Mouse (Mus musculus) spleen, postnatal 36 days (tissue): ENCODE data around the gene Srsf5.
A peak's percentile ranks its signal among the peaks of the same experiment; 100 is the strongest.
"Not testable (repeated sequence)": the region's sequence is repeated elsewhere in the genome, so short reads cannot be mapped to it uniquely, and the experiment has no call there.

Experiments used
- DNase-seq, 2 experiments: peaks; one replicate each; pipeline ENCODE4 v3.0.0; 2022; ENCODE audit warnings: low spot score in 2 of 2, mixed read lengths in 1 of 2

The Srsf5 gene

GRCm38 (mm10) chr12:80948202-80948601, 2.9 kb downstream of the Srsf5 start:
- DNase-seq: no peak

GRCm38 (mm10) chr12:80949603-80950002, 4.3 kb downstream of the Srsf5 start:
- DNase-seq: not testable (repeated sequence)

DNA sequence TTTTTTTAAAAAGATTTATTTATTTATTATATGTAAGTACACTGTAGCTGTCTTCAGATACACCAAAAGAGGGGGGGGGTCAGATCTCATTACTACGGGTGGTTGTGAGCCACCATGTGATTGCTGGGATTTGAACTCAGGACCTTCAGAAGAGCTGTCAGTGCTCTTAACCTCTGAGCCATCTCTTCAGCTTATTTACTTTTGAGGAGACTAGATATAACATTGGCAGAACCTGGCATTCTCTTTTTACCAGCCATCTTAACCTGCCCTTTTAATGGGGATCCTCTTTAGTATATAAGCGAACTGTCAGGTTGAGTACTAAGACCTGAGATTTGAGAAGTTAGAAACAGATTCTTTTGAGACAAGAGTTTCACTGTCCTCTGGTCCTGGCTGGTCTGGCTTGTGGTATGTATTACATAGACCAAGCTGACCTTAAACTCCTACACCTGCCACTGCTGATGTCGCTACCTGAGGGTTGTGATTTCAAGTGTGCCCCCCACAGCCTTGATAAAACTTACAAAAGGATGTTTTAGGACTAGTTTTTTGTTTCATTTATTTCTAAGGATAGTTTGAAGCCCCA, 6.4 kb downstream of the Srsf5 start:
- DNase-seq: no peak

DNA sequence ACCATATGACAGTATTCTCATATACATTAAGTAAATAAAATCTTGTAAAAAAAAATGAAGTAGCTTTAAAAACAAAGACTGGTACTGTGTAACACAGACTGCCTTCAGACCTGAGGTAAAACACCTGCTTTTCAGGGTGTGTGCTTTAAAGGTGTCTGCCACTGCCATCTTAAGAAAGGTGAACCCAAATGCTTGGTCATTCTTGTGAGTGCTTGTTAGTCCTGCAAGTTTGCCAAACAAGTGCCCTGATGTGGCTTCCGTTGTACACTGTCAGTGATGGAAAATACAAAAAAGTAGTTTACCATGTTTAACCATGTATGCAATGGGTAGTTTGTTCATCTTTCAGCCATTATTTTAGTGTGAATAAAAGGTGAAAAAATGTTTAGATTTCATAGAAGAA, 7.2 kb downstream of the Srsf5 start:
- DNase-seq: no peak

GRCm38 (mm10) chr12:80956039-80956438, 10.7 kb downstream of the Srsf5 start:
- DNase-seq: no peak

DNA sequence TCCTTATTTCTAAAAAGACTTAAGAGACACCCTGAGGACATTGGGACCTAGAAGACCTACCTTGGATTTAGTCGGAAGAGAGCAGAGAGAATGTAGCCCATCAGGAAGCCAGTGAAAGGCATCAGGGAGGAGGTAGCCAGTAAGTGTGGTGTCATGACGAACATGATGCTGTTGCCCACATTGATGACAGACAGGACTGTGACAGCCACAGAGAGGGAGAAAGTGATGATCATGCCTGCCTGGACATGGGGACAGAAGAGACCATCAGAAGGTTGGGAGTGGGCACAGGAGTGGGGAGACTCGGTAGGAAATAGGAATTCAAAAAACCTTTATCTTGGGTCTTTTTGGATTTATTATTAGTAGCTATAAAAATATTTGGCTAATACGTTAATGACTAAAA, 12.7 kb downstream of the Srsf5 start:
- DNase-seq: no peak

GRCm38 (mm10) chr12:80962566-80962965, 17.3 kb downstream of the Srsf5 start:
- no peak for DNase-seq

DNA sequence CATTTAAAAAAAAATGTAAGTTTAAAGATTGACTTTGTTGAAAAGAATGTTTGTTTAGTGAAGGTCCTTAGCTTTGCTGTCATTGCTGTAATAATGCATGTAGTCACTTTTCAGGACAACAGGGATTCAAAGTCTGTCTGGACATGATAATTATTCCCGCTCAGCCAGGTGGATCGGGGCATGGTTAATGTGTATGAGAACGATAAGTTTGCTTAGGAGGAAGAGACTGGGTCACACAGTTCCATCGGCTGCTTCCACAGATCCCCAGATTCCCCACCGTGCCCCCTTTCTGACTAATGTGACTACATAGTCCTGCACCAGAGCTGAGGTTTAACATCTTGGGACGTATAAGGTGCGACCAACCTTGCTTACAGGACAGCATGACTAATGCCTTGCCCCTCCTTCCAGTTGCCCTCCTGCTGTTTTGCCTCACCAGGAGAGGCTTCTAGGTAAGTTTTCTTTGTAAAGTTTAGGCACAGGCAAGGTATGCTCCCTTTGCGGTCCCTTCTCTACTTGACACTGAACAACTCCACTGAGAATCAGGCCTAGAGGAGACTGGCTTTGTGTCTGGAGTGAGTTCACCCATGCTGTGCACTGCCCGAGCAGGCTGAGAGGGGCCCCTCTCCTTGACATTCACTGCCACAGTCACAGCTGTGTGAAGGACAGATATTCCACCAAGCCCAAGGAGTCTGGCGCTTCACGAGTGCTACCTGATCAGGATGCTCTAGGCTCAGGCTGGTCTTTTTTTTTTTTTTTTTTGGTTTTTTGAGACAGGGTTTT, 20.9 kb downstream of the Srsf5 start:
- DNase-seq: no peak

- no peak for DNase-seq
Observed at GRCm38 (mm10) chr12:80967918-80968317, 22.6 kb downstream of the Srsf5 start.

GRCm38 (mm10) chr12:80968605-80969004, 23.3 kb downstream of the Srsf5 start, which contains the start of gene Slc10a1:
Slc10a1 (minus strand) TSS chr12:80968705.
- DNase-seq: no peak

GRCm38 (mm10) chr12:80970181-80970705, 24.9 kb downstream of the Srsf5 start:
- DNase-seq: no peak

GRCm38 (mm10) chr12:80971756-80972155, 26.5 kb downstream of the Srsf5 start:
- DNase-seq: no peak

DNA sequence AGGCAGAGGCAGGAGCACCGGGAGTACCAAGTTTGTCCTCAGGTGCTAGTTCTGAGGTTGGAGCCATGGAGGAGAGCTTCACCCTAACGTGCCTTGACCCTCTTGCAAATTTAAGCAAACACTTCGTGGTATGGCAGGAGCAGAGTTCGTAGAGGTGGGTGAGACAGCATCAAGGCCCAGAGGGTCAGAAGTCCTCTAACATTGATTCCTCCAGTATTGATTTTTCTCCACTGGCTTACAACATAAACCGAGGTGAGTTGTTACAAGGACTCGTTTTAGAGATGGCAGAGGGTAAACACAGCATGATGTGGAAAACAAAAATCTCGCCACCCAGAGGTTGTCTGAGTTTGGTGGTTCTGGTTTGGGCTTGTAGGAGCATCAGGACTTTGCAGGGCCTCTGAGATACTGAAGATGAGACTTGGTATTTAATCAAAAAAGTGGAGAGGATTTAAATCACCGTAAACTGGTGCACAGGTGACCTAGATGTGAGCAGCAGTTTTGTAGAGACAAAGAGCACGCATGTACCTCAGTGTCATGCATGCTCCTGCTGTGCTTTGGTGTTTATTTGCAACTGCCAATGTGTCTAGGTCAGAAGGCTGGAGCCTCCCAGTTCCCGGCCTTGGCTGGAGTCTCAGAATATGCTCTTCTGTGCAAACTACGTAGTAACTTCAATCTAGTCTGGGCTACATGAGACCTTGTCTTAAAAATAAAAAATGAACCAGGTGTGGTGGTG, 30.8 kb downstream of the Srsf5 start:
- DNase-seq: no peak

DNA sequence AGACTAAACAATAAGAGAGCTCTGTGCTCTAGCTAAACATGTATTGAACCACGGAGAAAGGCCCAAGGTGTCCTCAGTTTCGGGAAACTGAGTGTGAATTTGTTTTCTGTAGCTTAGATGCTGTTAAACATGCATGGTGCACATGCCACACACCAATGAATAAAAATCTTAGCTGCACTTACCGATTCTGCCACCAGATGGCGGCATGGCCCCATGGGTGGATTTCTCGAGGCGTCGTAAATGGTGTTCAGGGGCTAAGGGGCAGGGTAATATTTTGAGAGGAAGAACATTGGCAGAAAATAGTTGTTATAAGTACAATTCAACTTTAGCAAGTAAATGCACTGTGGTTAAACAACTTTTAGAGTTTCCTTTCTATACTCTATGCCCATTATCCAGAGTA, 37.0 kb downstream of the Srsf5 start:
- peak; percentile 30 to 50 for DNase-seq

DNA sequence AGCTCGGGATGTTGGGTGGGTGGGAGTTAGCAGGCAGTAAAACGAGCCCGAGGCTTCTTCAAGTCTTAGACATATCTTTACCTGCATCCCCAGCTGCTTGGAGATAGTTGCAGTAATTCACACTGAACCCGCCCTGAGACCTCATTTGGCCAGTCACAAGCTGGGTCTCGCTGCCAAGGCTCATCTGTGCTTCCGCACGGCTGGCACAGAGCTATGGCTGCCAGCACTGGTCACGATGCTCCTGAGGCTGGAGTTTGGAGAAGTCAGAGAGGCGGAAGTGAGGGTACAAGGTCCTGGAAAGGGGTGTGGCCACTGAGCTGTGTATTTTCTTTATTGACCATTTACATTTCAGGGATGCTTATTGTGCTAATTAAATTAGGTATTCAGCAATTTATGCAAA, 38.4 kb downstream of the Srsf5 start:
- no peak for DNase-seq

GRCm38 (mm10) chr12:80986628-80987027, 41.3 kb downstream of the Srsf5 start:
- DNase-seq: no peak

DNA sequence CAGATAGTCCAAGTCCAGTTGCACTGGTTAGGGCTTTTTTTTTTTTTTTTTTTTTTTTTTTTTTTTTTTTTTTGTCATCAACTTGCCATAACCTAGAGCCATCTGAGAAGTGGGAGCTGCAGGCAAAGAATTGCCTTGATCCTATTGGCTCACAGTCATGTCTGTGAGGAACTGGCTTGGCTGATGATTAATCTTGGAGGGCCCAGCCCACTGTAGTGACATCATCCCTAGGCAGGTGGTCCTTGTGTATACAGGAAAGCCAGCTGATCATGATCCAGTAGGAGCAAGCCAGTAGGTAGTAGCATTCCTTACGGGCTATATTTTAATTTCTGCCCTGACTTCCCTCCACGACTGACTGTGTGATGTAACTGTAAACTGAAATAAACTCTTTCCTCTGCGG, 43.0 kb downstream of the Srsf5 start:
- DNase-seq: no peak

DNA sequence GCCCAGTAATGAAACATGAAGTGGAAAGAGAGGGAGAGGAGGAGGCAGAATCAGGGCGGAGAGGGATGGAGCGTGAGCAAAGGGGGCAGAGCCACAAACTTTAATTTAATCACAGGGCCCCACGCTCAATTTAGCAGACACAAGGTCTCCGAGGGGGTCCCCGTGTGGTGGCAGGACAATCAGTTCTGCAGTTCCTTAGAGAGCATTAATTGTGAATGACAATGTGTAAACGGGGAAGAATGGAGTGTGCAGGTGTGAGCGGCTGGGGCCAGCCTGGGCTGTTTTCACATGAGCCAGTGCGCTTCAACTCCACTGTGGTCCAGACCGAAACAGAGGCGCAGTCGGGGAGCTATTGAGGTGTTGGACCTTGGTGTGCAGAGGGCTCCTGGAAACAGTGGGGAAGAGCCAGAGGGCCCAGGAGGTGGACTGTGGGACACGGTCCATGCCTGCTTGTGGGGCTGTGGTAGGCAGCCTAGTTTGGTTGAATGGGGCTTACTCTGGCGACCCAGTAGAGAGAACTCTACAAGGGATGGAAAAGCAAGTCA, 45.7 kb downstream of the Srsf5 start:
- no peak for DNase-seq

- peak; percentile 46 to 50 for DNase-seq
Observed at GRCm38 (mm10) chr12:80991806-80992205, 46.5 kb downstream of the Srsf5 start.

DNA sequence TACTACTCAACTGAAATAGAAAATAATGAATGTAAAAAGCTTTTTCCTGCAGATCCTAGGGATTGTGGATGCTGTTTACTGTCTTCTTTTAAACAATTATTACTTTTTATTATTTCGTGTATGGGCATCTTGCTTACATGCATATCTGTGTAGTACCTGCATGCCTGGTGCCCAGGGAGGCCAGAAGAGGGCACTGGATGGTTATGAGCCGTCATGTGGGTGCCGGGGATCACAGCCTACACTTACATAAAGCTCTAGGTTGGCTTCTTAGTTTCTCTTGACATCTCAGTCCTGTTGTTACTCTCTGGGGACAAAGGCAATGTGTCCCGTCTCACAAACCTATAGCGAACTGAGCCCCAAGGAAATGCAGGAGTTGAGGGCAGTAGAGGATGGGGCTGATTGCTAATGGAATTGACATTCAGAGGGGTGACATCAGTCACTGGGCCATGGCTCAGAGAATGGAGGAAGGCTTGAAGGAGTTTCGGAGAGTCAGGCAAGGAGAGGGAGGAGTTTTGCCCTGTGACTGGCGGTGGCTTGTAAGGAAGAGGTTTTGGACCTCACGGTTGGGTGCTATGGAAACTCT, 47.3 kb downstream of the Srsf5 start:
- DNase-seq: no peak

GRCm38 (mm10) chr12:80993773-80994172, 48.5 kb downstream of the Srsf5 start:
- DNase-seq: no peak

GRCm38 (mm10) chr12:80995326-80995725, 50.0 kb downstream of the Srsf5 start:
- no peak for DNase-seq
